ENCODE assay signal across 8 mouse cellular contexts in genomic region chr7:15945721-15946536, GRCm38 (mm10). TPM values are rescaled to one million over a fixed set of nuclear protein-coding genes. Genes with fewer than 3 reads are reported as not detected.
A peak's percentile ranks its signal among the peaks of the same experiment; 100 is the strongest.
DNase-seq lines count a peak whose midpoint lies in the region; ATAC-seq and TF ChIP-seq lines count a peak whose summit lies in the region.

TSS of gene Nop53 (minus strand) at chr7:15946074.

- peak within 1 kb of the TSS; percentile 61 for H3K4me2 ChIP-seq in forebrain, embryonic 14.5 days (ENCODE audit: low read length)
- H3K4me2 ChIP-seq in neural tube, embryonic 15.5 days, result peak within 1 kb of the TSS; percentile 85

- intact Hi-C loops in heart, postnatal 14 days (cut with DNase I), result loop anchor here (2.0 kb wide), 1 partner anchor 15 kb away; no protein-coding TSS in a partner anchor

- no peaks in the 10 kb centered on the region for H3K27me3 ChIP-seq in ES-Bruce4 (ENCODE audit: control insufficient read depth, insufficient read depth, low read length, poor library complexity, severe bottlenecking)
- no peaks in the 10 kb centered on the region for H3K27me3 ChIP-seq in forebrain, embryonic 14.5 days (replicated peaks; ENCODE audit: control insufficient read depth, insufficient read depth, low read length)
- H3K27me3 ChIP-seq in neural tube, embryonic 15.5 days (replicated peaks), result no peaks in the 10 kb centered on the region

- 2% methylated on average over 59 of the region's 59 CpGs for WGBS in forebrain, embryonic 14.5 days
- 1% methylated on average over 59 of the region's 59 CpGs for WGBS in neural tube, embryonic 15.5 days

- 0 out of 2 replicates have a peak within 1 kb of the TSS, but pooled peaks have one; percentile 42 for H3K27ac ChIP-seq in ES-Bruce4 (ENCODE audit: insufficient read depth, low read length)
- H3K27ac ChIP-seq in forebrain, embryonic 14.5 days (ENCODE audit: low read depth, low read length), result peak within 1 kb of the TSS; percentile 88
- peak within 1 kb of the TSS; percentile 98 for H3K27ac ChIP-seq in neural tube, embryonic 15.5 days (replicated peaks)

- peak within 1 kb of the TSS; percentile 86 for H3K4me3 ChIP-seq in ES-Bruce4 (ENCODE audit: low read depth, low read length)
- peak within 1 kb of the TSS; percentile 67 for H3K4me3 ChIP-seq in forebrain, embryonic 14.5 days (ENCODE audit: low read depth, low read length)
- peak within 1 kb of the TSS; percentile 75 for H3K4me3 ChIP-seq in neural tube, embryonic 15.5 days (replicated peaks)

- peak; percentile 86 for ATAC-seq in cerebellum, adult (ENCODE audit: insufficient number of reproducible peaks, low FRiP score, low TSS enrichment)
- peak; percentile 96 for ATAC-seq in forebrain, embryonic 14.5 days
- peak; percentile 94 for ATAC-seq in neural tube, embryonic 15.5 days (ENCODE audit: low FRiP score)

- H3K9me3 ChIP-seq in ES-Bruce4 (replicated peaks; ENCODE audit: control insufficient read depth, insufficient read depth, low read length, poor library complexity, severe bottlenecking), result no peaks in the 10 kb centered on the region
- no peaks in the 10 kb centered on the region for H3K9me3 ChIP-seq in forebrain, embryonic 14.5 days (replicated peaks; ENCODE audit: control insufficient read depth, low read length)
- H3K9me3 ChIP-seq in neural tube, embryonic 15.5 days (replicated peaks), result no peaks in the 10 kb centered on the region

- TF ChIP-seq CTCF in ES-Bruce4 (IDR thresholded peaks at IDR 0.05; ENCODE audit: low read depth, low read length), result no peak

- TF ChIP-seq EP300 in ES-Bruce4 (IDR thresholded peaks at IDR 0.05; ENCODE audit: insufficient read depth, low read depth, low read length), result no peak

- peaks cover 34% of the 10 kb centered on the region for H3K36me3 ChIP-seq in ES-Bruce4 (ENCODE audit: control insufficient read depth, insufficient read depth, low read length, poor library complexity, severe bottlenecking)
- H3K36me3 ChIP-seq in forebrain, embryonic 14.5 days (ENCODE audit: control insufficient read depth, insufficient read depth, low read length), result peaks cover 36% of the 10 kb centered on the region
- peaks cover 32% of the 10 kb centered on the region for H3K36me3 ChIP-seq in neural tube, embryonic 15.5 days

- DNase-seq in forebrain, embryonic 14.5 days (ENCODE audit: low spot score), result peak; percentile 99
- DNase-seq in heart, postnatal 14 days, result peak; percentile 91 to 92
- peak; percentile 97 for DNase-seq in layer of hippocampus, adult 11-12 months (ENCODE audit: low spot score)
- peak; percentile 94 to 95 for DNase-seq in lung, adult 18-20 months
- peak; percentile 92 for DNase-seq in testis, postnatal 14 days (ENCODE audit: low spot score)

- no peak for TF ChIP-seq POLR2A in ES-Bruce4 (IDR thresholded peaks at IDR 0.05; ENCODE audit: insufficient read depth, low read length)

- peaks cover 3% of the 10 kb centered on the region for H3K4me1 ChIP-seq in ES-Bruce4 (ENCODE audit: control insufficient read depth, insufficient read depth, low read length)
- peaks cover 6% of the 10 kb centered on the region for H3K4me1 ChIP-seq in forebrain, embryonic 14.5 days (ENCODE audit: control insufficient read depth, insufficient read depth, low read length)
- H3K4me1 ChIP-seq in neural tube, embryonic 15.5 days, result peaks cover 33% of the 10 kb centered on the region

- peak within 1 kb of the TSS; percentile 93 for H3K9ac ChIP-seq in ES-Bruce4 (ENCODE audit: low read depth, poor library complexity, severe bottlenecking)
- H3K9ac ChIP-seq in forebrain, embryonic 14.5 days (ENCODE audit: low read length), result peak within 1 kb of the TSS; percentile 71
- H3K9ac ChIP-seq in neural tube, embryonic 15.5 days (replicated peaks), result peak within 1 kb of the TSS; percentile 71

RNA-seq across cellular contexts. Expression of gene Nop53, which starts in this region (rescaled TPM):
- 283 and 299 TPM in 2 replicates for polyA plus RNA-seq in ES-Bruce4 (2011; ENCODE audit: insufficient read depth, insufficient read length, low read depth, missing spikeins)
- 142 and 147 TPM in 2 replicates for polyA plus RNA-seq in forebrain, embryonic 14.5 days (2014; fragmentation: Nextera tagmentation; extraction: Ambion mirVana)
- 100 to 1,000 TPM; 129 to 137 TPM for total RNA-seq in heart, postnatal 14 days (2021)
- 108 and 127 TPM in 2 replicates for polyA plus RNA-seq in neural tube, embryonic 15.5 days (2015; fragmentation: Nextera tagmentation; extraction: Ambion mirVana)

Comparison
In these comparisons a context has a peak if more than half of its experiments do, and no peak if none do; other contexts are left out.
1. Peak in every context shown above with its lines: DNase-seq, ATAC-seq, H3K4me3 ChIP-seq and H3K27ac ChIP-seq.
2. H3K27ac ChIP-seq: peak in every context shown above with its lines; median percentile 98 in neural tube, embryonic 15.5 days; 88 in forebrain, embryonic 14.5 days; 42 in ES-Bruce4.